Mouse (Mus musculus) small intestine, adult 2 months (tissue): ENCODE results near the gene Tet2. TPM values are rescaled to one million over a fixed set of nuclear protein-coding genes. Genes with fewer than 3 reads are reported as not detected.
A peak's percentile ranks its signal among the peaks of the same experiment; 100 is the strongest.

Experiments
- H3K27ac ChIP-seq: fragments of 200-500 bp; 2 replicates; pipeline ENCODE4 v1.5.1; 2012; ENCODE audit warnings: low read depth, low read length, control low read depth, inconsistent platforms; ENCODE audit not compliant: insufficient read depth
- H3K27me3 ChIP-seq: fragments of 200-500 bp; 2 replicates; pipeline ENCODE4 v1.6.1; 2012; ENCODE audit warnings: mild to moderate bottlenecking, moderate library complexity, low read length, inconsistent platforms; ENCODE audit not compliant: control insufficient read depth, insufficient read depth
- H3K36me3 ChIP-seq: fragments of 200-500 bp; 2 replicates; pipeline ENCODE4 v1.6.1; 2012; ENCODE audit warnings: mild to moderate bottlenecking, low read length, control low read depth, inconsistent platforms; ENCODE audit not compliant: control insufficient read depth, insufficient read depth
- H3K4me1 ChIP-seq: fragments of 200-500 bp; 2 replicates; pipeline ENCODE4 v1.6.1; 2012; ENCODE audit warnings: low read length, inconsistent platforms, mixed read lengths; ENCODE audit not compliant: control insufficient read depth, insufficient read depth, insufficient read length
- H3K4me3 ChIP-seq: fragments of 200-500 bp; 2 replicates; pipeline ENCODE4 v1.5.1; 2012; ENCODE audit warnings: low read depth, mild to moderate bottlenecking, control low read depth, inconsistent platforms, low read length, moderate library complexity
- CTCF ChIP-seq: fragments of 200-500 bp; IDR thresholded peaks from 2 replicates; pipeline ENCODE4 v1.5.1; 2012; ENCODE audit warnings: low read depth, mild to moderate bottlenecking, control low read depth, inconsistent platforms, low read length, moderate library complexity, mixed read lengths; ENCODE audit not compliant: insufficient replicate concordance, insufficient read length; ENCODE audit errors: extremely low read depth
- POLR2A ChIP-seq: fragments of 200-500 bp; IDR thresholded peaks from 2 replicates; pipeline ENCODE4 v1.6.1; 2012; ENCODE audit warnings: low read depth, mild to moderate bottlenecking, control low read depth, inconsistent platforms, low read length, moderate library complexity
- WGBS: fragments of 180-500 bp; shearing (Covaris S2); methylation state at CpG from one replicate; pipeline ENCODE4 v1.1.7; 2018; 5-methylcytosine and 5-hydroxymethylcytosine counted together
- polyA plus RNA-seq: library from polyadenylated mRNA; depleted of rRNA; stranded (reverse); fragments of >200 nt; gene quantifications from 2 replicates; pipeline ENCODE4 v1.2.3, GENCODE M21; 2012

The Tet2 gene
- polyA plus RNA-seq, 1 experiment, result 8.7 TPM

GRCm38 (mm10) chr3:133517406-133517805 is 27.5 kb downstream of the Tet2 start:
- peaks cover 11% of the 10 kb centered on the region for H3K4me1 ChIP-seq
- H3K27me3 ChIP-seq, result no peaks in the 10 kb centered on the region
- TF ChIP-seq POLR2A (no peak), CTCF (no peak)
- WGBS, result 76% methylated on average over 6 of the region's 6 CpGs
- no peak overlapping the region for H3K27ac ChIP-seq
- peaks cover 2% of the 10 kb centered on the region; the same call in 1 of the 2 replicates for H3K36me3 ChIP-seq
- no peak overlapping the region for H3K4me3 ChIP-seq

- TF ChIP-seq CTCF (no peak), POLR2A (no peak)
- H3K27me3 ChIP-seq, result no peaks in the 10 kb centered on the region
- H3K36me3 ChIP-seq, result peaks cover 8% of the 10 kb centered on the region
- peaks cover 11% of the 10 kb centered on the region for H3K4me1 ChIP-seq
- H3K4me3 ChIP-seq, result no peak overlapping the region
- peak overlapping the region; percentile 52 for H3K27ac ChIP-seq
- 13% methylated on average over 6 of the region's 6 CpGs for WGBS
These were observed 28.8 kb downstream of the Tet2 start for GRCm38 (mm10) chr3:133516137-133516536.

GRCm38 (mm10) chr3:133515204-133515969 is 29.6 kb downstream of the Tet2 start:
- no peaks in the 10 kb centered on the region for H3K27me3 ChIP-seq
- H3K27ac ChIP-seq, result peak overlapping the region; percentile 52
- WGBS, result 65% methylated on average over 8 of the region's 8 CpGs
- TF ChIP-seq POLR2A (no peak), CTCF (no peak)
- H3K36me3 ChIP-seq, result peaks cover 8% of the 10 kb centered on the region
- H3K4me1 ChIP-seq, result peaks cover 11% of the 10 kb centered on the region
- H3K4me3 ChIP-seq, result no peak overlapping the region

- H3K27me3 ChIP-seq, result no peaks in the 10 kb centered on the region
- no peak overlapping the region for H3K4me3 ChIP-seq
- TF ChIP-seq POLR2A (no peak), CTCF (no peak)
- H3K27ac ChIP-seq, result peak overlapping the region; percentile 80; the same call in 1 of the 2 replicates
- H3K36me3 ChIP-seq, result peaks cover 8% of the 10 kb centered on the region
- peaks cover 11% of the 10 kb centered on the region for H3K4me1 ChIP-seq
- WGBS, result 62% methylated on average over 12 of the region's 12 CpGs
These were observed 30.6 kb downstream of the Tet2 start for GRCm38 (mm10) chr3:133514290-133514689.

- Histone ChIP-seq H3K27ac (no peak overlapping the region), H3K4me1 (peaks cover 11% of the 10 kb centered on the region), H3K4me3 (no peak overlapping the region), H3K36me3 (peaks cover 8% of the 10 kb centered on the region), H3K27me3 (no peaks in the 10 kb centered on the region)
- 86% methylated on average over 7 of the region's 7 CpGs for WGBS
- no peak for TF ChIP-seq POLR2A
- no peak for TF ChIP-seq CTCF
These were observed 31.5 kb downstream of the Tet2 start for GRCm38 (mm10) chr3:133513475-133513874.

GRCm38 (mm10) chr3:133510368-133510767 is 34.6 kb downstream of the Tet2 start:
- peaks cover 8% of the 10 kb centered on the region for H3K36me3 ChIP-seq
- 84% methylated on average over 4 of the region's 4 CpGs for WGBS
- TF ChIP-seq CTCF (no peak), POLR2A (no peak)
- no peak overlapping the region for H3K4me3 ChIP-seq
- peaks cover 4% of the 10 kb centered on the region; the same call in 1 of the 2 replicates for H3K4me1 ChIP-seq
- H3K27ac ChIP-seq, result no peak overlapping the region
- H3K27me3 ChIP-seq, result no peaks in the 10 kb centered on the region

- 80% methylated on average over 2 of the region's 2 CpGs for WGBS
- H3K27me3 ChIP-seq, result no peaks in the 10 kb centered on the region
- TF ChIP-seq CTCF (no peak), POLR2A (no peak)
- H3K4me3 ChIP-seq, result no peak overlapping the region
- peaks cover 4% of the 10 kb centered on the region; the same call in 1 of the 2 replicates for H3K4me1 ChIP-seq
- peaks cover 8% of the 10 kb centered on the region for H3K36me3 ChIP-seq
- no peak overlapping the region for H3K27ac ChIP-seq
These were observed 35.1 kb downstream of the Tet2 start for GRCm38 (mm10) chr3:133509796-133510195.
